Mouse (Mus musculus): ENCODE results near the gene Piwil1.
A peak's percentile ranks its signal among the peaks of the same experiment; 100 is the strongest.
"Not testable (repeated sequence)": the region's sequence is repeated elsewhere in the genome, so short reads cannot be mapped to it uniquely, and the experiment has no call there.

The Piwil1 gene

DNA sequence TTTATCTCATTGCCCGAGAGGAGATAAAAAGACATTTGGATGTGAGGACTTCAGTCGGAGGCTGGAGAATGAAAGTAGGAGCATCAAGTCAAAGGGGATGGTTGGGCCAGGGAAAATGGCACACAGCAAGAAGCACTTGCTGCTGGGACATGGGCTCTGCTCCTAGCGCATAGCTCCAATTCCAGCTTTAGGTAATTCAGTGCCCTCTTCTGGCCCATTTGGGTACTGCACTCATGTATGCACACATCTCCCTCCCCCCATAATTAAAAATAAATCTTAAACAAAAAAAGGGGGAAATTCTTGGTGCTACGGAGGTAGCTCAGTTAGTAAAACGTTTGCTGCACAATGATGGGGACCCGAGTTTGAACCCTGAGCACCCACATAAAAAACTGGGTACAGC, 9.5 kb downstream of the Piwil1 start:
- DNase-seq: no peak

DNA sequence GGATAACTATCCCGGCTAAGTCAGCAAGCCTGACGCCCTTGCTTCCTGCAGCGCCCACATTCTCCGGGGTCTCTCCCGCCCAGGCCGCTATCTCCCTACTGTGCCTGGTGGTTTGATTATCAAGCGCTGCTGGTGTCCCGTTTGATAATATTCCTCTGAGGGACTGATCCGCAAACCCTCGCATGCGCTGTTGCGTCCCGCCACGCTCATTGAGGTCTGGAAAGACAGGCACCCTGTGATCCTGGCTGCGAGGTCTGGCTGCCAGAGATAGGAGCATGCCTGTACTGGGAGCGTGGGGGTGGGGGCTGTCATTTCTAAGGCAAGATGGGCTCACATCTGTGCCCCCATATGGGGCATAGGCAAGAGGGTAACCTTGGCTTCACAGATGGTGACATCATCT, 12.8 kb downstream of the Piwil1 start:
- no peak for DNase-seq

DNA sequence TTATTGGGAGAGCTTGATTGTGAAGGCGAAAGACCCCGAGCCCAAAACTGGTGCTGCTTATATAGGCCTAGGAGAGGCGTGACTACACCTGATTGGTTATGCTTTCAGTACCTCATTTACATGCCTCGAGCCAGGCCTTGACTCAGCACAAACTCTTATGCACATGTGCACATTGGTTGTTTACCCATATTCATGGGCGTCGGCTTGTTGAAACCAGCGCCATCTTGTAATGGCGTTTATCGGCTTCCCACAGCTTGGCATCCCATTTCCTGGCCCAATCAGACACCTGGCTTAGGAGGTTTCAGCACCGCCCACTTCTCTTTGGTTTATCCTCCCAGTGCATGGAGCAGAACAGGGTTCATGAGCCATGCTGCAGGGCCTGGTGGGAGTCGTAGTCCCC, 18.1 kb downstream of the Piwil1 start:
- DNase-seq: not testable (repeated sequence)

DNA sequence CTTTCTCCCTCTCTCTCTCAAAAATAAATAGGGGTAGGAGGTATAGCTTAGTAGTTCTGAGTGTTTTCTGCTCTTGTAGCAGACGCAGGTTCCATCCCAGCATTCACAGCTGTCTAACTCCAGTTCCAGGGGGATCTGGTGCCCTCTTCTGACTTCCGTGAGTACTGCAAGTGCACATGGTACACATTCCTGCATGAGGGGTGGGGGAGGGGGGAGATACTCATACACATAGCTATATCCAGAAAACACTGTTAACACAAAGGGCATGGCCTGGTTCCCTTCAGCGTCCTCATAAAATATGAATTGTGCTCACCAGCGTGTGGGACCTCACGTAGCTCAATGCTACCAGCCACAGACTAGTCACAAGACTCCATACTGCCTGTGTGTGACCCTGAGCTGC, 27.0 kb downstream of the Piwil1 start:
- DNase-seq: no peak

DNA sequence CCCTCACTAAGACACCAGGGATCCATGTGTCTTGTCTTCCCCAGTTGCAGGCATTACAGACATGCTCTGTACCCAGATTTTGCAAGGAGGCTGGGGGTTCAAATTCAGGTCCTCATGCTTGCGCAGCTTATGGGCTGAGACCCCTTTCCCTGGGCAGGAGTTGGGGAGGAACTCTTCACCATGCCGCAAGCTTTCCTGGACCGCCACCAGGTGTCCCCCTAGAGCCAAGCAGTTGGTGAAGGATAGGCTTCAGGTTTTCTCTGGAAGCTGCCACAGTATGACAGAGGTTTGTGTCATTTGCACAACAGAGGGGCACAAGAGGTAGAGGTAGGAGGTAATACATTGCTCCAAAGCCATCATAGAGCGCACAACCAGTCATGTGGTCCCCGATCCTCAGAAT, 28.3 kb downstream of the Piwil1 start:
- DNase-seq: no peak

DNA sequence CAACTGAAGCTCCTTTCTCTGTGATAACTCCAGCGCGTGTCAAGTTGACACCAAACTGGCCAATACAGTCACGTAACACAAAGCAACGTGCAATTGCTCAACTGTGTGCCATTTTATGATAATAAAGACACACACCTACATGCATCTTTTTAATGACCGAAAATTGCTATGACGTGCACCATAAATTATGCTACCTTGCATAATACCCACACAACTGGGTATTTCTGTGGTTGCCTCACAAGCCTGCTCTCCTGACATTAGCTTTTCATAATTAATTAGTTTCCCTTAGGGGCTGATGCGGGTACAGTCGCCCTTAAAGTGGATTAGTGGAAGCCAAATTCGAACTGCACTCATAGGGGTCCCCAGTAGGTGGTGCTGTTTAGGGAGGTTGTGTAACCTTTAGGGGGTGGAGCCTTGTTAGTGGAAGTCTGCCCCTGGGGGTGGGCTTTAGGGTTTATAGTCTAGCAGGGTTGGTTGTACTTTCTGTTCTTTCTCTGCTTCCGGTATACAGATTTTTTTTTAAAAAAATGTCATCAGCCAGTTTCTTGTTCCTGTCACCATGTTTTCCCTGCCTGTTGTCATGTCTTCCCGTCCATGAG, 30.2 kb downstream of the Piwil1 start:
- DNase-seq: no peak

DNA sequence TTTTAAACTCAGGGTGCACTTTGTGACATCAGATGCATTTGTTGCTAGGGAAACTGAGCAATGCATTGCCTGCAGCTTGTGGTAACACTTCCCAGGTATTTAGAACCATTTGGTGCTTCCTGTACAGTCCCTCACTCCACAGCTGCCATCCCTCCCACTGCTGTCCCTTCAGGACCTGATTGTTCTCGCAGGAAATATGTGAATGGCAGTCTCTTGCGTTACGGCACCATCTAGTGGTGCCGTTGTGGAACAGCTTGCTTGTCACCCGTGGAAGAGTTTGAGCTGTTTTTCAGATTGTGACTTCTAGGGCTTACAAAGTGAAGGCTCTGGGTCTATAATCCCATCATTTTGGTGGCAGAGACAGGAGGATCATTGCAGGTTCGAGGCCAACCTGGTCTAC, 31.6 kb downstream of the Piwil1 start:
- DNase-seq: peak; percentile 5

DNA sequence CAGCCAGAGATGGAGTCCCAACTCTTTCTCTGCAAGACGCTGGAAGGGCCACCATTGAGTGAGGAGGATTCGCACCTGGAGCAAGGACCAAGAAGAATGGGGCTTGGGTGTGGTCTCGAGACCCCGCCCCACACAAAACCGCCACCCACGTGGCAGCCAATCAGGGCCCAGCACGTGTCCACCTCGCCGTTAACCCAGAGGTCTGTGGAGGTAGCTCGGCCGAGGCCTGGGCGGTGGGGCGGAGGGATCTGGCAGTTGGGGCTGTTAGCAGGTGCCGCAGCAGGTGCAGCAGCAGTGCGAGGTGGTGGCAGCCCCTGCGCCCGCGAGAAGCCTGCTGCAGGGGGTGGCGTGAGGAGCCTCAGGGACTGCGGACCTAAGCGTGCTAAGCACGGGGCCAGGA, 33.6 kb downstream of the Piwil1 start:
- no peak for DNase-seq

DNA sequence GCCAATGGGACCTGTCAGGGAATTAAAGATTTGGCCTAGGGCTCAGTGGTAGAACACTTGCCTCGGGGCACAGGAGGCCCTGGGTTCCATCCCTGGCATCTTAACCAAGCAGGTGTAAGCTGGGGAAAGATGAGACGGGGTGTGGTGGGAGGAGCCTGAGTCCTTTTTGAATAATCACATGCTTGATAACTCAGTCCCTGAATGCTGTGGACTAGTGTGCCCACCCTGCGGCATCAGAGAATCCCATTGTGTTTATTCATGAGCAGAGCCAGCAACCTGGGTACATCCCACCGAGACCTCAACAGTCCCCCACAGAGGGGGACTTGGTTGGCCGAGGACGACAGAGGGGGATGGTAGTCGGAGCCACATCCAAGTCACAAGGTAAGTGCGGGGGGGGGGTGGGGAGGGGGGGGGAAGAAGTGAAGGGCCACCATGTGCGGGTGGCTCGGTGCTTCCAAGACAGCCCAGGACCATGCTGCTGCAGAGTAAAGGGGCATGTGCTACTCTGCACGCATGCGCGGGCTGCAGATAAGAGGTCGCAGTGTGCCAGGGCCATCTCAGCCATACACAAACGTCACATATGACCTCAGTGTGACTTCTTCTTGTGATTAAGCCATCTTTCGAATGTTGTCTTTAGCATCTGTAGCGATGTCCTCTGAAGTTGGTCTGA, 37.0 kb downstream of the Piwil1 start:
- DNase-seq: no peak

DNA sequence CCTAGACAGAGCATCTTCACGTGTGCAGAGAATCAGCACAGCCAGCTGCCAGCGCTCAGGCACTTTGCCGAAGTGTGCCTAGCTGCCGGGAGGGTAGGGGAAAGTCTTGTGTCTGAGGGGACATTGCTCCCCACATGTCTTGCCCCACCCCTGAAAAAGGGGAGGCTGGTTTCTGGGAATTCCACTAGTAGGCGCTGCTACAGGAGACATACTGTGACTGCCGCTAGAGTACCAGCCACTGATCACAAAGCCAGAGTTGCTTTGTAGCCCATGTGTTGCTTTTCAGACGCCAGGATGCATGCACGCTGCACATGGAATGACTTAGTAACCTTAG, 37.5 kb downstream of the Piwil1 start:
- DNase-seq: no peak

DNA sequence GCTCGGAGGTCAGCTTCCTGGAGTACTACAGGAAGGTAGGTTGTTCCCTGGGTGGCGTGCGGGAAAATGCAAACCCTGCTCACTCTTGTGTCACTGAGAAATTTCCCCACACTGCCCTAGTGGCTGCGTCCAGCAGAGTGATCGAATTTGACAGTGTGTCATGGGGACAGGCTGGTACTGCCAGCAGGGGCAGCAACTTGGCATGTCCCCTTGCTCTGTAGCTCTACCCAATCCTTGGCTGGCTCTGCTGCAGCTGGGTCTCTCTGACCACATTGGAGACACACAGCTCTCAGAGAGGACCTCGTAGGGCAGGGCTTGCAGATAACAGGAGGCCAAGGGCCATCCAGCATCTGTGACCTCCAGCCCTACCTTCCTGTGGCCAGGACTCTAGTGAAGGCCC, 42.0 kb downstream of the Piwil1 start:
- no peak for DNase-seq

DNA sequence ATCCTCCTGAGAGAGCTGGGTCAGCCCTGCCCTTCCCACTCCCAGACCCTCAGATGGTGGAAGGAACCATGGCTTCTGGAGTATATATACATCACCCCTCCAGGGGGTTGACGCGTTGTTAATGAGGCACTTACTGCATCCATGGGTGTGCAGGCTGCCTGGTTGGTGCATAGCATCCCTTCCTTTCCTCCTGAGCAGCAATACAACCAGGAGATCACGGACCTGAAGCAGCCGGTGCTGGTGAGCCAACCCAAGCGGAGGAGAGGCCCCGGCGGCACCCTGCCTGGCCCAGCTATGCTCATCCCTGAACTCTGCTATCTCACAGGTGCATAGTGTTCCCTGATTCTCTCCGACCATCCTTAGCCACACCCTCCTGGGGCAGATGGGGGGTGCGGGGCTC, 42.9 kb downstream of the Piwil1 start:
- no peak for DNase-seq

DNA sequence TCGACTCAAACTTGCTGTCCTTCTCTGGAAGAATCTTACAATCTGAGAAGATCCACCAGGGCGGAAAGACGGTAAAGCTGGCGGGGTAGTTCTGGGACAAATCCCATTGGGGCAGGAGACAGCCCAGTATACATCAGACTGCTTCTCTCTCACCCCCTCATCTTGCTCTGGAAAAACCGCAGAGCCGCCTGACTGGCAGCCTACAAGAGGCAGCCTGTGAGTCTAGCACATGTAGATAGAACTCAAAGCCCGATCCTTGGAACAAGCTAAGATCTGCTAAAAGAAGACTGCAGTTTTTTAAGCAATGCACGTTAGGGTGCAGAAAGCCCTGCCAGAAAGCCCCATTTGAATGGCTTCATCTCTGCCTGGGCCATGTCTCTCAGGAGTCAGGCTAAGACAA, 43.9 kb downstream of the Piwil1 start:
- DNase-seq: no peak

DNA sequence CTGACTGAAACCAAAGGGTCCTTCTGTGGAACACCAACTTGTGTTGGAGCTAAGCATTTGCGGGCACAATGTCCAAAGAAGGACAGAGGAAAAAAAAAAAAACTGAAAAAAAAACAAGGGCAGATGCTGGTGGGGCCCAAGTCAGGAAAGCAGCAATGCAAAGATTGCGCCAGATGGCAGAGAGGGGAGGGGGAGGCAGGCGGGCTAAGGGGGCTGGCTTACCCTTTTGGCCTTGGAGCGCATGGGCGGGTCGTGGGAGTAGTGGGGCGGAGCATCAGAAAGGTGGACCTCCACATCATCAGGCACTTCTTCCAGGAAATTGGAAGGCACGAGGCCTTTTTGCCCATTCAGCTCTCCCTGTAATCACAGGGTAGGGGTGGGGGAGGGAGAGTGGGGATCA, 58.8 kb downstream of the Piwil1 start:
- DNase-seq: no peak

DNA sequence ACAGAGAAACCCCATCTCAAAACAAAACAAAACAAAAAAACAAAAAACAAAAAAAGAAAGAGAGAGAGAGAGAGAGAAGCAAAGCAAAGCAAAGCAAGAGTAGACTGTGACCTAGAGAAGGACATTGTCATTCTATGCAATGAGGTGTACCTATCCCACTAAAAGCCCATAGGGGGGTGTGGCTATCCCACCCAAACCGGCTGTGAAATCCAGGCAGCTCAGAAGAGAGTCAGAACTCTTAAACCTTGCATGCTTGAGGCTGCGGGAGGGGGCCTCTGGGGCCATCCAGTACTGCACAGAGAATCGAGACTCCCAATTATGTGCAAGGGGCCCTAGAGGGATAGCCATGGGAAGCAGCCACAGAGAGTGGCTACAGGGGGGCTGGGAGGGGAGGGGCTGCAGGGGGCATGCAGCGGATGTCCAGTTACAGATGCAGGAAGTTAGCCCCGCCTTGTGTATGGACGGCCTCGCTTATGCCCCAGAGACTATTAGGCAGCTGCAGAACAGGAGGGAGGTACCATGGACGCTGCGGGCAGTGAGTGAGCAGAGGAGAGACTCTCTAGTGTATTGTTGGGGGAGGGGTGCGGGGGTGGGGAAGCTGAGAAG, 66.8 kb downstream of the Piwil1 start:
- no peak for DNase-seq

DNA sequence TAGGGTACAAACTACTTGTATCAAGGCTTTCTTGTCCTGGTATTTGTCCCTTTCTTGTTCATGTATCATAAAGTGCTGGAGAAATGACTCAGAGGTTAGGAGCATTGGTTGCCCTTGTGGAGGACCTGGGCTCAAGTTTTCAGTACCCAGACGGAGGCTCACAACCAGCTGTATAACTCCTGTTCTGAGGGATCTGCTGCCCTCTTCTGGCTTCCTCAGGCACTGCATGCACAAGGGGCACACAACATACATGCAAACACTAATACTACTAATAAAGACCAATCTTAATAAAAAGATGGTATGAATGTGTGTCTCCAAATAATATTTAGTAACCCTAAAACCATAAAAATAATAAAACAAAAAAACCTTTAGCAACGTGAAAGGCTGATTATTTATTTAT, 74.1 kb downstream of the Piwil1 start:
- DNase-seq: no peak

DNA sequence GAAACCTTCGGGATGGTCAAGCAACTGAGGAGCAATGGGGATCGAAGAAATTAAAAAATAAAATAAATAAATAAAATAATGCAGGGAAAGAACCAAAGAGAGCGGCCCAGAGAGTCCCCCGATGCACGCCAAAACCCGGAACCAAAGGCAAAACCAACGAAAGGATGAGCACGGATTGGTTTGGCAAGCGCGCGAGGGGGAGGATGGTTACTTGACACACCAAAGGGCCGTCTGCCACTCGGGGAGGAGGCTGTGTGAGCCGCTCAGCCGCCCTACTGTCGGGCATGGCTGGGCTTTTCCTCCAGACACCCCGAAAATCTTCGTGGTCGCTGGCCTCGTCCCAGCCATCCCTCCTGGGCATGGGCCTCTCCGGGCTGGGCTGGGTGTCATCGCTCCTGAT, 79.3 kb downstream of the Piwil1 start:
- no peak for DNase-seq

DNA sequence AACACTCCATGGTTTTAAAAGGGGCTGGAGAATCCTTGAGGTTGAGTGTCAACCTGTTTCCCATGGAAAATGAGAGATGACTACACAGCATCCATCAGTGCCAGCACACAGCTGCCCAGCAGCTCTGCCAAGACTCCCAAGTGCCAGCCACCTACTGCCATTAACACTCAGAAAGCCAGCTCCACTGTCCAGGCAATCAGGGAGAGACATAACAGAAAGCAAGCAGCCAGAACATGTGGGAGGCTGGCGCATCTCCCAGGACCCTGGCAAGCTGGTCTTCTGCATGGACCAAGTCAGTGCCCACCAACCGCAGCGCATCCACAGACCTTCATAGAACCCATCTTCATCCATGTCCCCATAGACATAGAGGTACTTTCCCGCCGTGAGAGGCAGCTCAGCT, 98.3 kb downstream of the Piwil1 start:
- DNase-seq: no peak
